Mouse (Mus musculus): ENCODE measurements around the gene Rab25.

DNA sequence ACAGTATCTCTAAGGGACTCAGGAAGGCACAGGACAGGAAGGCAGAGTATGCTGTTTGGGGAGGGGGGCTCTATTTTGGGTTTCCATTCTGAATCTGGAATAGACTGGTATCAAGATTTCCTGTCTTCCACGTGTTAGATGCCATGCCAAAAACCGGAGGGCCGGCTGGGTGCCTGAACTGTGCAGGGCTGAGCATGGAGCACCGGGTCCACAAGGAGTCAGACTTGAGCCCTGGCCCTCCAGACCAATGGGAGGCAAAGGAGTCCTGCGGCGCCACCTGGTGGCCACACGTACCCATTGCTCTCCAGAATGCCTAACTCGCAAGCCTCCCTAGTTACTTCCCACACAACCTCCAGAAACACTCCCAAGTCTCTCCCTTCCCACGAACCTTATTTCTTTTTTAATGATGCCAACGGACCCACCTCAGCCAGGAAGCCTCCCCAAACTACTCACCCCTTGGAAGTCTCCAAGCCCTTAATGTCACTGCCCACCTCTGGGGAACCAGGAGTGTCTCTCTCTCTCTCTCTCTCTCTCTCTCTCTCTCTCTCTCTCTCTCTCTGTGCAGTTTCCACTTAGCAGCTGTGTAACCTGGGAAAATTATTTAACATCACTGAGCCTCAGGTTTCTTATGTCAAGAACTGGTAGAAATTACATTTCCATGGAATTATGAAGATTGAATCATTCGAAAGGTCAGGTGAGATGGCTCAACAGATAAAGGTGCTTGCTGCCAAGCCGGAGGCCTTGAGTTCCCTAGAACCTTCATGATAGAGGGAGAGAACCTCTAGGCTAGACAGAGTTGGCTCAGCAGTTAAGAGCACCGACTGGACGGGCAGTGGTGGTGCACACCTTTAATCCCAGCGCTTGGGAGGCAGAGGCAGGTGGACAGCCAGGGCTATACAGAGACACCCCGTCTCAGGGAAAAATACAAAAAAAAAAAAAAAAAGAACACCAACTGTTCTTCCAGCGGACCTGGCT, 21.7 kb downstream of the Rab25 start:
- no peak for TF ChIP-seq USF1 (IDR thresholded peaks at IDR 0.05; ENCODE audit: low read depth)
- peak; percentile 99 for TF ChIP-seq CTCF (IDR thresholded peaks at IDR 0.05; ENCODE audit: control insufficient read depth, insufficient read depth, insufficient read length)
- TF ChIP-seq MYOG (IDR thresholded peaks at IDR 0.05; ENCODE audit: control insufficient read depth, extremely low read depth, insufficient read length), result no peak
- TF ChIP-seq MAX (IDR thresholded peaks at IDR 0.05), result peak; percentile 69
- no peak for TF ChIP-seq CEBPB (IDR thresholded peaks at IDR 0.05; ENCODE audit: low read depth)
- TF ChIP-seq MYOD1 (IDR thresholded peaks at IDR 0.05; ENCODE audit: control insufficient read depth, insufficient read length, low read depth), result no peak

Measured in C2C12 (cell line).